Mouse (Mus musculus) heart, embryonic 14.5 days (tissue): ENCODE measurements around the gene Akt3. TPM values are rescaled to one million over a fixed set of nuclear protein-coding genes. Genes with fewer than 3 reads are reported as not detected.

Experiments used
- ATAC-seq: fragments of 200-750 bp; cut with Nextera tagmentation; 2 replicates; pipeline ENCODE4 v1.8.0; 2017; ENCODE audit warnings: low read depth, moderate TSS enrichment; ENCODE audit not compliant: insufficient number of reproducible peaks, insufficient read depth, low FRiP score
- H3K27ac ChIP-seq, 2 experiments: fragments of 200-500 bp in 1 of 2; fragments of 300-500 bp in 1 of 2; sonication (generic) in 1 of 2; replicated peaks in 1 of 2; 2 replicates each; pipeline ENCODE4 v1.5.1; 2012 to 2014; ENCODE audit warnings: low read depth in 2 of 2, low read length in 2 of 2, control low read depth in 1 of 2, mild to moderate bottlenecking in 1 of 2, mixed read lengths in 1 of 2; ENCODE audit not compliant: control insufficient read depth in 1 of 2, insufficient read depth in 1 of 2
- H3K27me3 ChIP-seq: fragments of 300-500 bp; sonication (generic); 2 replicates; pipeline ENCODE4 v1.6.1; 2014; ENCODE audit warnings: mild to moderate bottlenecking, low read length, control low read depth; ENCODE audit not compliant: control insufficient read depth, insufficient read depth
- H3K36me3 ChIP-seq: fragments of 300-500 bp; sonication (generic); 2 replicates; pipeline ENCODE4 v1.6.1; 2014; ENCODE audit warnings: mild to moderate bottlenecking, control low read depth, low read length, mixed read lengths; ENCODE audit not compliant: control insufficient read depth, insufficient read depth
- H3K4me1 ChIP-seq, 2 experiments: fragments of 200-500 bp in 1 of 2; fragments of 300-500 bp in 1 of 2; sonication (generic) in 1 of 2; 2 replicates each; pipeline ENCODE4 v1.6.1; 2012 to 2014; ENCODE audit warnings: low read length in 2 of 2, control low read depth in 1 of 2, mixed read lengths in 1 of 2; ENCODE audit not compliant: control insufficient read depth in 2 of 2, insufficient read depth in 2 of 2
- H3K4me2 ChIP-seq: fragments of 300-500 bp; sonication (generic); 2 replicates; pipeline ENCODE4 v1.6.1; 2014; ENCODE audit warnings: mild to moderate bottlenecking, low read length
- H3K4me3 ChIP-seq, 2 experiments: fragments of 200-500 bp in 1 of 2; fragments of 300-500 bp in 1 of 2; sonication (generic) in 1 of 2; 2 replicates each; pipeline ENCODE4 v1.5.1; 2012 to 2014; ENCODE audit warnings: low read length in 2 of 2, mild to moderate bottlenecking in 2 of 2, control low read depth in 1 of 2, low read depth in 1 of 2, moderate library complexity in 1 of 2; ENCODE audit not compliant: control insufficient read depth in 1 of 2, insufficient read depth in 1 of 2
- H3K9ac ChIP-seq: fragments of 300-500 bp; sonication (generic); 2 replicates; pipeline ENCODE4 v1.6.1; 2014; ENCODE audit warnings: mild to moderate bottlenecking, low read length
- H3K9me3 ChIP-seq: fragments of 300-500 bp; sonication (generic); 2 replicates; pipeline ENCODE4 v1.6.1; 2016; ENCODE audit warnings: low read length, control low read depth; ENCODE audit not compliant: control insufficient read depth
- WGBS: fragments of 180-500 bp; shearing (Covaris S2); extraction: QIAGEN DNeasy Blood & Tissue Kit; methylation state at CpG from one replicate; pipeline ENCODE4 v1.1.7; 2014; 5-methylcytosine and 5-hydroxymethylcytosine counted together
- polyA plus RNA-seq: library from polyadenylated mRNA; unstranded; fragments of >200 nt; fragmentation: Nextera tagmentation; extraction: Ambion mirVana; gene quantifications from 2 replicates; pipeline ENCODE4 v1.2.1, GENCODE M21; 2014

Gene Akt3
- polyA plus RNA-seq, 1 experiment from 2014 or later, result 5.9 TPM

DNA sequence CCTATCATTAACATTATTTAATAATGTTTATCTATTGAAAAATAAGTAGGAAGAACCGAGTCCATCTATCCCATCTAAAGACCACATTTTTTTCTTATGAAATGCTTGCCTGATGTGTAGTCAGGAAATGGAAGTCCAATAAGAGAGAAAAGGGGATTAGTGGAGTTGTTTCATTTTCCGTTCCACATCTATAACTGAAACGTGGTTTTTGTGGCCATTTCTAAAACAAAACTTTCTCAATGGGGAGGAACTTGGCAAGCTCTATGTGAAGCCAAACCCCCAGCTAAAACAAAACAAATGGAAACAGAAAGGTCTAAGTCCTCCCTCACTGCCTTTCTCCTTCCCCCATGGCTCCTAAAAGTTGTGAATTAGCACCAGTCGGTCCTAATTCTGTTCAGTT is 2.8 kb upstream of the Akt3 start:
- no peak overlapping the region for H3K9ac ChIP-seq
- no peak overlapping the region for H3K4me2 ChIP-seq
- ATAC-seq, result no peak
- no peaks in the 10 kb centered on the region for H3K27me3 ChIP-seq
- H3K27ac ChIP-seq, result no peak overlapping the region
- no peaks in the 10 kb centered on the region for H3K36me3 ChIP-seq
- WGBS, result 68% methylated on average over 4 of the region's 4 CpGs
- H3K4me1 ChIP-seq, result peaks cover 3 to 5% of the 10 kb centered on the region in 2 experiments; a peak in 3 of 4 replicates
- no peak overlapping the region for H3K4me3 ChIP-seq
- no peaks in the 10 kb centered on the region for H3K9me3 ChIP-seq

GRCm38 (mm10) chr1:177259038-177259600 is 1.1 kb upstream of the Akt3 start:
- peak overlapping the region; percentile 94 for H3K9ac ChIP-seq
- no peaks in the 10 kb centered on the region for H3K27me3 ChIP-seq
- WGBS, result 19% methylated on average over 16 of the region's 16 CpGs
- H3K9me3 ChIP-seq, result no peaks in the 10 kb centered on the region
- H3K4me3 ChIP-seq, result peak overlapping the region; percentile 78 to 99
- ATAC-seq, result no peak
- peak overlapping the region; percentile 72 for H3K4me2 ChIP-seq
- peaks cover 3 to 5% of the 10 kb centered on the region in 2 experiments; a peak in 3 of 4 replicates for H3K4me1 ChIP-seq
- peak overlapping the region; percentile 89 to 92 for H3K27ac ChIP-seq
- H3K36me3 ChIP-seq, result no peaks in the 10 kb centered on the region

DNA sequence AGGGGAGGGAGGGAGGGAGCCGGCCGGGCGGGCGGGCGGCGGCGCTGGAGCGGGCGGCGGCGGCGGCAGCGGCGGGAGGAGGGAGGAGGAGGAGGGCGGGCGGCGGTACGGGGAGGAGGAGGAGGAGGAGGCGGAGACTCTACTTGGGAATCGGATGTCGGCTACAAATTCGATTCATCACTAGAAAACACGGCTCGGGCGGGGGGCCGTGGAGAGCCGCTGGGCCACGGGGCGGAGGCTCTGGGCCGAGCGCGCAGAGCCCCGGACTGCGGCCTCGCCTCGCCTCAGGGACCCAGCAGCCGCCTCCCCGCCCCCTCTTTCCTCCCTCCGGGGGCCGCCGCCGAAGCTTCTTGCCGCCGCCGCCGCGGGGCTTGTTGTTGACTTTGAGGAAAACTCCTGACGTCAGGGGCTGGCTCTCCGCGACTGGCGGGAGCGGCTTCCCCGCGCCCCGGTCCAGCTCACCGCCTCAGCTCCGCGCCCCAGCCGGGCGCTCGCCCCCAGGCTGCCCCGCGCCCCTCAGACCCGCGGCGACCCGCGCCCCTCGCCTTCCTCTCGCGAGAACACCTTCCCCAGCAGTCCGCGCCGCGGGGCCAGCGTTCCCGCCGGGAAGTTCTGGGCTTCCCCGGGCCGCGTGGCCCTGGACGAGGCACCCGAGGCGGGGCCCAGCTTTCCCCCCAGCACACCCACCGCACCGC is 487 bp upstream of the Akt3 start:
- under 1% methylated on average over 43 of the region's 86 CpGs for WGBS
- peak overlapping the region; percentile 78 to 99 for H3K4me3 ChIP-seq
- no peaks in the 10 kb centered on the region for H3K27me3 ChIP-seq
- peak overlapping the region; percentile 89 to 92 for H3K27ac ChIP-seq
- H3K9me3 ChIP-seq, result no peaks in the 10 kb centered on the region
- ATAC-seq, result peak; percentile 88
- peak overlapping the region; percentile 72 for H3K4me2 ChIP-seq
- H3K36me3 ChIP-seq, result no peaks in the 10 kb centered on the region
- peak overlapping the region; percentile 94 for H3K9ac ChIP-seq
- peaks cover 3 to 4% of the 10 kb centered on the region in 2 experiments; a peak in 3 of 4 replicates for H3K4me1 ChIP-seq

- no peaks in the 10 kb centered on the region for H3K27me3 ChIP-seq
- H3K9ac ChIP-seq, result peak overlapping the region; percentile 94
- H3K27ac ChIP-seq, result peak overlapping the region; percentile 41 to 92
- peak overlapping the region; percentile 78 to 99 for H3K4me3 ChIP-seq
- under 1% methylated on average over 56 of the region's 86 CpGs for WGBS
- peak overlapping the region; percentile 72 for H3K4me2 ChIP-seq
- peaks cover 3% of the 10 kb centered on the region in 2 experiments; a peak in 3 of 4 replicates for H3K4me1 ChIP-seq
- peak; percentile 63 for ATAC-seq
- no peaks in the 10 kb centered on the region for H3K36me3 ChIP-seq
- no peaks in the 10 kb centered on the region for H3K9me3 ChIP-seq
These were observed 597 bp downstream of the Akt3 start for GRCm38 (mm10) chr1:177257178-177258033.

DNA sequence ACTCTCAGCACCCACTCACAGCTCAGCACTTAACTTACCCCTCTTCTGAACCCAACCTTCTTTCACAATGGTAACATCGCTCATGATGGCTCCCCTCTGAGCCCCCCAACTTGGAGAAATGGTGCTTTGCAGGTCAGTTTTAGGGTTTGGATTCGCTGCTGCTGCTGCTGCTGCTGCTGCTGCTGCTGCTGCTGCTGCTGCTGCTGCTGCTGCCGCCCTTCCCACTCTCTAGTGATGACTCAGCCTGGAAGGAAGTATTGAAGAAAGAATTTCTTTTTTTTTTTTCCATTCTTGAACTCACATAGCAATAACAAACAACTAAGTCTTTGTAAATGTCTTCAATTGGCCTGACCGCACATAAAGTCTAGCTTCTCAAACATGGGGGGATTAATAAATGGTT is 9.4 kb downstream of the Akt3 start:
- H3K27me3 ChIP-seq, result no peaks in the 10 kb centered on the region
- WGBS, result 47% methylated on average over 4 of the region's 4 CpGs
- peak overlapping the region in 1 of 2 experiments; percentile 37; a peak in 2 of 4 replicates for H3K4me3 ChIP-seq
- peak overlapping the region in 1 of 2 experiments; percentile 66; a peak in 3 of 4 replicates for H3K27ac ChIP-seq
- peak overlapping the region; percentile 21; the same call in 1 of the 2 replicates for H3K9ac ChIP-seq
- H3K4me2 ChIP-seq, result peak overlapping the region; percentile 27
- H3K9me3 ChIP-seq, result no peaks in the 10 kb centered on the region
- peaks cover 0 to 3% of the 10 kb centered on the region in 2 experiments; a peak in 1 of 4 replicates for H3K4me1 ChIP-seq
- no peak for ATAC-seq
- peaks cover 3% of the 10 kb centered on the region; the same call in 1 of the 2 replicates for H3K36me3 ChIP-seq

GRCm38 (mm10) chr1:177238368-177238767 is 19.6 kb downstream of the Akt3 start:
- H3K9me3 ChIP-seq, result no peaks in the 10 kb centered on the region
- ATAC-seq, result no peak
- no peak overlapping the region for H3K27ac ChIP-seq
- 29% methylated on average over 2 of the region's 2 CpGs for WGBS
- peaks cover 8% of the 10 kb centered on the region; the same call in 1 of the 2 replicates for H3K36me3 ChIP-seq
- no peak overlapping the region for H3K9ac ChIP-seq
- no peak overlapping the region for H3K4me3 ChIP-seq
- H3K27me3 ChIP-seq, result no peaks in the 10 kb centered on the region
- H3K4me1 ChIP-seq, result no peaks in the 10 kb centered on the region
- H3K4me2 ChIP-seq, result no peak overlapping the region

GRCm38 (mm10) chr1:177236695-177237094 is 21.3 kb downstream of the Akt3 start:
- Histone ChIP-seq H3K27ac (no peak overlapping the region), H3K36me3 (peaks cover 8% of the 10 kb centered on the region; the same call in 1 of the 2 replicates), H3K9me3 (no peaks in the 10 kb centered on the region), H3K9ac (no peak overlapping the region), H3K4me3 (no peak overlapping the region), H3K27me3 (no peaks in the 10 kb centered on the region), H3K4me2 (no peak overlapping the region), H3K4me1 (no peaks in the 10 kb centered on the region)
- 62% methylated on average over 2 of the region's 2 CpGs for WGBS
- no peak for ATAC-seq
